Mouse (Mus musculus): Measurements from ENCODE around the gene Plvap. TPM values are rescaled to one million over a fixed set of nuclear protein-coding genes. Genes with fewer than 3 reads are reported as not detected.
"Not testable (repeated sequence)": the region's sequence is repeated elsewhere in the genome, so short reads cannot be mapped to it uniquely, and the experiment has no call there.

The Plvap gene
- polyA plus RNA-seq, 1 experiment from 2014 or later, result 84.8 TPM

- Histone ChIP-seq H3K9ac (no peak overlapping the region), H3K4me3 (replicated peaks) (no peak overlapping the region), H3K4me1 (peaks cover 10% of the 10 kb centered on the region; the same call in 1 of the 2 replicates), H3K36me3 (no peaks in the 10 kb centered on the region), H3K9me3 (no peaks in the 10 kb centered on the region), H3K27ac (no peak overlapping the region), H3K27me3 (replicated peaks) (peaks cover 15% of the 10 kb centered on the region), H3K4me2 (0 out of 2 replicates have a peak overlapping the region, but pooled peaks have one; percentile 12)
- ATAC-seq (ENCODE audit: insufficient read depth, low FRiP score, low read depth), result peak; percentile 75
- 3% methylated on average over 17 of the region's 17 CpGs for WGBS
Observed at GRCm38 (mm10) chr8:71521634-71522033, 10.1 kb upstream of the Plvap start.

DNA sequence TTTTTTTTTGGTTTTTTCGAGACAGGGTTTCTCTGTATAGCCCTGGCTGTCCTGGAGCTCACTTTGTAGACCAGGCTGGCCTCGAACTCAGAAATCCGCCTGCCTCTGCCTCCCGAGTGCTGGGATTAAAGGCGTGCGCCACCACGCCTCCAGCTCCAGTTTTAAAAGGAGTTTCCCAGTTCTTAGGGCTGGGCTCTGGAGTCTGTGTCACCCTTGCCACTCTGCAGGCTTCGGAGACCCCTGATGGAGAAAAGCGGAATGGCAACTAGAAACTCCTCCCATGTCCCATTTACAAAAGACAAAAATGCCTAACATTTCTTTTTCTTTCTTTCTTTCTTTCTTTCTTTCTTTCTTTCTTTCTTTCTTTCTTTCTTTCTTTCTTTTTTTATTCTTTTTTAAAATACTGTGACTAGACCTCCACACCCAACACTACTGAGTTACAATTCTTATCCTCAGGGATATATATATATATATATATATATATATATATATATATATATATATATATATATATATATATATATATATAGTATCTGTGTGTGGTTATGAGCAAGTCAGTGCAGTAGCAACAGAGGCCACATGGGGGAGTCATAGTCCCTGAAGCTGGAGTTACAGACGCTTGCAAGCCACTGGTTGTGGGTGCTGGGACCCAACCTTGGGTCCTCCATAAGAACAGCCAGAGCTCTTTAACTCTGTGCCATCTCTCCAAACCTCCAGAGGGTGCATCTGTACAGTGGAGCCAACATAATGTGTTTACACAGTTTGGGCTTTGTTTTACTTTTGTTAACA lies 7.7 kb upstream of the Plvap start:
- not testable (repeated sequence) for H3K9ac ChIP-seq; H3K9me3 ChIP-seq; ATAC-seq (ENCODE audit: insufficient read depth, low FRiP score, low read depth); H3K27me3 ChIP-seq (replicated peaks); H3K4me3 ChIP-seq (replicated peaks); H3K36me3 ChIP-seq; H3K4me2 ChIP-seq; H3K4me1 ChIP-seq; H3K27ac ChIP-seq
- WGBS, result 39% methylated on average over 10 of the region's 10 CpGs

- no peak overlapping the region for H3K27ac ChIP-seq
- H3K4me3 ChIP-seq (replicated peaks), result no peak overlapping the region
- H3K4me1 ChIP-seq, result no peaks in the 10 kb centered on the region
- no peak overlapping the region for H3K9ac ChIP-seq
- no peaks in the 10 kb centered on the region for H3K9me3 ChIP-seq
- H3K36me3 ChIP-seq, result no peaks in the 10 kb centered on the region
- 10% methylated on average over 6 of the region's 6 CpGs for WGBS
- H3K27me3 ChIP-seq (replicated peaks), result 0 out of 2 replicates have a peak, but pooled peaks cover 3% of the 10 kb centered on the region
- H3K4me2 ChIP-seq, result no peak overlapping the region
- no peak for ATAC-seq (ENCODE audit: insufficient read depth, low FRiP score, low read depth)
Observed at GRCm38 (mm10) chr8:71516786-71517185, 5.2 kb upstream of the Plvap start.

DNA sequence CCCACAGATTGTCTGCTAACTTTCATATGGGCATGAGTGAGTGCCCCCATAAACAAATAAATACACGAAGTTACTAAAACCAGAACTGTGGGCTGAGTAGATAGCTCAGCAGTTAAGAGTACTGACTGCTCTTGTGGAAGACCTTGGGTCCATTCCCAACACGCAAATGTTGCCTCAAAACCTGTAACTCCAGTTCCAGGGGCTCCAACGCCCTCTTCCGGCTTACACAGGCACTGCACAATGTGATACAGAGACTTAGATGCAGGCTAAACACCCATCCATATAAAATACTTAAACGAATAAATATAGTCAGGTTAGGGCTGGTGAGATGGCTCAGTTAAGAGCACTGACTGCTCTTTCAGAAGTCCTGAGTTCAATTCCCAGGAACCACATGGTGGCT lies 3.5 kb upstream of the Plvap start:
- no peak for ATAC-seq (ENCODE audit: insufficient read depth, low FRiP score, low read depth)
- Histone ChIP-seq H3K4me1 (no peaks in the 10 kb centered on the region), H3K27ac (no peak overlapping the region), H3K9ac (no peak overlapping the region), H3K4me2 (no peak overlapping the region), H3K4me3 (replicated peaks) (no peak overlapping the region), H3K9me3 (no peaks in the 10 kb centered on the region), H3K27me3 (replicated peaks) (peaks cover 9% of the 10 kb centered on the region; the same call in 1 of the 2 replicates), H3K36me3 (no peaks in the 10 kb centered on the region)
- 71% methylated on average over 5 of the region's 5 CpGs for WGBS

DNA sequence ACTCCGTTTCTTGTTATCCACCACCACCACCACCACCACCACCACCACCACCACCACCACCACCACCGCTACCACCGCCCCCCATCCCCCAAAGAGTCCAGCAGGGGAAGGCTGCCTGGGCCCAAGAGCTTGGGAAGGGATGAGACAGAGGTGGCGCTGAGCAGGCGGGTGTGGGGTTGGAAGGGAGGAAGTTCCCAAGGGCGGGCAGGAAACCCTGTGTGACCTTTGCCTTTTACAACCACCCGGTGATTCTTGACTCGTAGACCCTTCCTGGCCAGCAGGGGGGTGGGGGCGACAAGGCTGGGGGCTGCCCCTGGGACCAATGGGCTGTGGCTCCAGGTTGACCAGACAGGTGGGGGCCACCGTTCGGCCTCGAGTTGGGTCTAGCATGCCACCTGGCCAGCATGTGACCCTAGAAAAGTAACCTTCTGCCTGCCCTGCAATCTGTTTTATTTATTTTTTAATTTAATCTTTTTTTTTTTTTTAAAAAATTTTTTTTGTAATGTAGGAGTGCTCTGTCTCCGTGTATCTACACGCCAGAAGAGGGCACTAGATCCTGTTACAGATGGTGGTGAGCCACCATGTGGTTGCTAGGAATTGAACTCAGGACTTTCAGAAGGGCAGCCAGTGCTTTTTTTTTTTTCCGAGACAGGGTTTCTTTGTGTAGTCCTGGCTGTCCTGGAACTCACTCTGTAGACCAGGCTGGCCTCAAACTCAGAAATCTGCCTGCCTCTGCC lies 1.6 kb upstream of the Plvap start:
- no peak for ATAC-seq (ENCODE audit: insufficient read depth, low FRiP score, low read depth)
- no peak overlapping the region for H3K27ac ChIP-seq
- 71% methylated on average over 15 of the region's 15 CpGs for WGBS

DNA sequence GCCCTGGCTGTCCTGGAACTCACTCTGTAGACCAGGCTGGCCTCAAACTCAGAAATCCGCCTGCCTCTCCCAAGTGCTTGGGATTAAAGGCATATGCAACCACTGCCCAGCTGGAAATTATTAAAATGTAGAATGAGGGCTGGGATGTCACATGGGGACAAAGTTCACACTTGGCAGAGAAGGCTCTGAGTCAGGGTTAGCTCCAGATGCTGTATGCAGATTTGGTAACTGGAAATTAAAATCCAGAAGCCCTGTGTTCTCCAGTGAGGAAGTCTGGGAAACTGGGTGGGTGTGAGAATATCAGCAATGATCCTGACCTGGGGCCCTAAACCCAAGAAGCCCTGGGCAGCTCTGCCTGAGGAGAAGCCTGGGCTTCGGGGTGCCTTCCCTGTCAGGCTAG lies 2.2 kb downstream of the Plvap start:
- no peak overlapping the region for H3K4me3 ChIP-seq (replicated peaks)
- H3K36me3 ChIP-seq, result no peaks in the 10 kb centered on the region
- no peak overlapping the region for H3K9ac ChIP-seq
- H3K27me3 ChIP-seq (replicated peaks), result peaks cover 39% of the 10 kb centered on the region
- peak overlapping the region; percentile 19 for H3K4me2 ChIP-seq
- H3K9me3 ChIP-seq, result no peaks in the 10 kb centered on the region
- ATAC-seq (ENCODE audit: insufficient read depth, low FRiP score, low read depth), result no peak
- 68% methylated on average over 2 of the region's 2 CpGs for WGBS
- no peak overlapping the region for H3K27ac ChIP-seq
- 0 out of 2 replicates have a peak, but pooled peaks cover 5% of the 10 kb centered on the region for H3K4me1 ChIP-seq

More for the DNA sequence above, 1.6 kb upstream of the Plvap start:
- no peak overlapping the region for H3K4me2 ChIP-seq
- no peaks in the 10 kb centered on the region for H3K36me3 ChIP-seq
- no peak overlapping the region for H3K4me3 ChIP-seq (replicated peaks)
- no peak overlapping the region for H3K9ac ChIP-seq
- no peaks in the 10 kb centered on the region for H3K9me3 ChIP-seq
- no peaks in the 10 kb centered on the region for H3K4me1 ChIP-seq
- peaks cover 16% of the 10 kb centered on the region for H3K27me3 ChIP-seq (replicated peaks)

DNA sequence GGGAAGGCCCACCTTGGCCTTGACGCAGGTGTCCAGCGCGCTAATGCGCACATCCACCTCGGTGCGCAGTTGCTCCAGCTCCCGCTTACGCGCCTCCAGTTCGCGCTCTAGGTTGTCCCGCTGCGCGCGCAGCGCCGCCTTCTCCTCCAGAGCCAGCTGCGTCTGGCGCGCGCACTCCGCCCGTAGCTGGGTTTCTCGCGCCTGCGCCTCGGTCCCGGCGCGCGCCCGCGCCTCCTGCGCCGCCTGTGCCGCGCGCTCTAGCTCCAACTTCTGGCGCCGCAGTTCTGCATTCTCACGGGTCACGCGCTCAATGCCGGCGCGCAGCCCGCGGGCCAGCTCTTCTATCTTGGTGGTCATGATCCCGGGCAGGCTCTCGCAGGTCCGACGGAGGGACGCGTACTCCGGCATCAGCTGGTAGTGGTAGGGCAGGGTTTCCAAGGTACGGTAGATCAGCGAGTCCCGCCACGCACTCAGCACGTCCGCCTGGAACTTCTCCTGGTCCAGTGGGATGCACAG lies 3.9 kb downstream of the Plvap start:
- 0 out of 2 replicates have a peak, but pooled peaks cover 5% of the 10 kb centered on the region for H3K4me1 ChIP-seq
- no peaks in the 10 kb centered on the region for H3K36me3 ChIP-seq
- H3K4me2 ChIP-seq, result peak overlapping the region; percentile 79
- H3K27ac ChIP-seq, result no peak overlapping the region
- peaks cover 39% of the 10 kb centered on the region for H3K27me3 ChIP-seq (replicated peaks)
- H3K4me3 ChIP-seq (replicated peaks), result peak overlapping the region; percentile 43
- under 1% methylated on average over 61 of the region's 61 CpGs for WGBS
- H3K9ac ChIP-seq, result no peak overlapping the region
- ATAC-seq (ENCODE audit: insufficient read depth, low FRiP score, low read depth), result peak; percentile 69
- H3K9me3 ChIP-seq, result no peaks in the 10 kb centered on the region

- H3K9me3 ChIP-seq, result no peaks in the 10 kb centered on the region
- no peak for ATAC-seq (ENCODE audit: insufficient read depth, low FRiP score, low read depth)
- no peak overlapping the region for H3K27ac ChIP-seq
- WGBS, result 80% methylated on average over 4 of the region's 4 CpGs
- no peak overlapping the region for H3K9ac ChIP-seq
- no peak overlapping the region for H3K4me3 ChIP-seq (replicated peaks)
- peaks cover 33% of the 10 kb centered on the region for H3K27me3 ChIP-seq (replicated peaks)
- no peaks in the 10 kb centered on the region for H3K36me3 ChIP-seq
- 0 out of 2 replicates have a peak, but pooled peaks cover 5% of the 10 kb centered on the region for H3K4me1 ChIP-seq
- H3K4me2 ChIP-seq, result no peak overlapping the region
Observed at GRCm38 (mm10) chr8:71505979-71506378, 5.6 kb downstream of the Plvap start.

DNA sequence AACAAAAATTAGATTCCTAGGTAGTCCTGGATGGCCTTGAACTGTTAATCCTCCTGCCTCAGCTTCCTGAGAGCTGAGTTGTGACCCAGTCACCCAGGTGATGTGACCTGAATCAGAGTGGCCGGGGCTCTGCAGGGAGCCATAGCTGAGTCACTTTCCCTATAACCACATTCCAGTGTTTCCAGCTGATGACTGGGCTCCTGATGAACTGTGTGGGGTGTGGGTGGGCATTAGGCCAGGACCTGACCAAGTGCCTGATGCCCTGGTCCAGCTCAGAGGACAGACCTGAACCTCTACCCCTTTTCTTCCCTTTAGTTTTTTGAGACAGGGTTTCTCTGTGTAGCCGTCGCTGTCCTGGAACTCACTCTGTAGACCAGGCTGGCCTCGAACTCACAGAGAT lies 6.2 kb downstream of the Plvap start:
- Histone ChIP-seq H3K27ac (no peak overlapping the region), H3K4me2 (no peak overlapping the region), H3K9me3 (no peaks in the 10 kb centered on the region), H3K4me3 (replicated peaks) (no peak overlapping the region), H3K36me3 (no peaks in the 10 kb centered on the region), H3K4me1 (0 out of 2 replicates have a peak, but pooled peaks cover 5% of the 10 kb centered on the region), H3K27me3 (replicated peaks) (peaks cover 31% of the 10 kb centered on the region), H3K9ac (no peak overlapping the region)
- 87% methylated on average over 4 of the region's 4 CpGs for WGBS
- ATAC-seq (ENCODE audit: insufficient read depth, low FRiP score, low read depth), result no peak

- Histone ChIP-seq H3K4me3 (replicated peaks) (no peak overlapping the region), H3K36me3 (no peaks in the 10 kb centered on the region), H3K27me3 (replicated peaks) (peaks cover 31% of the 10 kb centered on the region), H3K4me2 (no peak overlapping the region), H3K9me3 (no peaks in the 10 kb centered on the region), H3K4me1 (0 out of 2 replicates have a peak, but pooled peaks cover 6% of the 10 kb centered on the region), H3K9ac (no peak overlapping the region), H3K27ac (no peak overlapping the region)
- ATAC-seq (ENCODE audit: insufficient read depth, low FRiP score, low read depth), result no peak
- WGBS, result 86% methylated on average over 4 of the region's 4 CpGs
Observed at GRCm38 (mm10) chr8:71504349-71504748, 7.2 kb downstream of the Plvap start.

DNA sequence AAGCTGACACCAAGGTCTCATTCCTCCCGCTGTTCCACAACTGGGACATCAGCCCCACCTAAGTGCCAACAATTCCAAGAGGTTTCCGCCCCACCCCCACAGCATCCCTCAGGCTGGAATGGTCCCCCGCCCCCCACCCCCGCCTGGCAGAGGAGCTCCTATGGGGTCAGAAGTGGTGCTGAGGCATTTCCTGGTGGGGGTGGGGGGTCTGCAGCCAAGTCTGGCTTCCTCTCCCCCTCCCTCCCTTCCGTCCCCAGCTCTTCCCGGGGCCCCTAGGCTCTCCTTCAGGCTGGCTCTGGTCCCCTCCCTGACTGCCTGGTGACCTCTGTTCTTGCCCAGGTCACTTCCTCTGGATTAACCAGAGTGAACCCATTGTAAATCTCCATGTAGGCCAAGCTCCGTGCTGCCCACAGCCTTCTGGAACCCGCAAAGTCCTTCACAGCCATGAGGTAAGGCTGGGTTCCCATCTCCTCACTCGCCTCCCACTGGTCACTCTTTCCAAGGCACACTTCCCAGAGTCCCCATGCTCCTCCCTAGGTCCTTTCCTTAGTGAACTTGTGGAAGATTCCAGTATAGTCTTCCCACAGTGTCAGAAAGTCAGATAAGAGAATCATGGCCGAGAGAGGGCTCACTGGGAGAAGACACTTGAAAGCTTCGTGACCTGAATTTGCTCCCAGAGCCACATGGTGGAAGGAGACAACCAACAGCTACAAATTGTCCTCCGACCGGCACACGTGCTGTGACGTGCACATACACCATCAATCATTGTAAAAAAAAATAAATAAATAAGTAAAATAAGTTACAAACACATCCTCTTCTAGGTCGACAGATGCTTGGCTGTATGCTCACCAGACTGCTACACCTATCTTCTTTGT lies 12.5 kb downstream of the Plvap start:
- H3K4me2 ChIP-seq, result no peak overlapping the region
- no peak overlapping the region for H3K4me3 ChIP-seq (replicated peaks)
- no peaks in the 10 kb centered on the region for H3K36me3 ChIP-seq
- H3K4me1 ChIP-seq, result peaks cover 38% of the 10 kb centered on the region
- H3K27ac ChIP-seq, result peak overlapping the region; percentile 37; the same call in 1 of the 2 replicates
- no peaks in the 10 kb centered on the region for H3K27me3 ChIP-seq (replicated peaks)
- ATAC-seq (ENCODE audit: insufficient read depth, low FRiP score, low read depth), result no peak; the same call in 1 of the 2 replicates
- H3K9ac ChIP-seq, result no peak overlapping the region
- 26% methylated on average over 16 of the region's 16 CpGs for WGBS
- H3K9me3 ChIP-seq, result no peaks in the 10 kb centered on the region
